Mouse (Mus musculus): Measurements from ENCODE around the gene Rbbp4. TPM values are rescaled to one million over a fixed set of nuclear protein-coding genes. Genes with fewer than 3 reads are reported as not detected.

Rbbp4 gene
- total and polyA plus RNA-seq, 3 experiments = 50.9 to 127 TPM; not detected in 1

DNA sequence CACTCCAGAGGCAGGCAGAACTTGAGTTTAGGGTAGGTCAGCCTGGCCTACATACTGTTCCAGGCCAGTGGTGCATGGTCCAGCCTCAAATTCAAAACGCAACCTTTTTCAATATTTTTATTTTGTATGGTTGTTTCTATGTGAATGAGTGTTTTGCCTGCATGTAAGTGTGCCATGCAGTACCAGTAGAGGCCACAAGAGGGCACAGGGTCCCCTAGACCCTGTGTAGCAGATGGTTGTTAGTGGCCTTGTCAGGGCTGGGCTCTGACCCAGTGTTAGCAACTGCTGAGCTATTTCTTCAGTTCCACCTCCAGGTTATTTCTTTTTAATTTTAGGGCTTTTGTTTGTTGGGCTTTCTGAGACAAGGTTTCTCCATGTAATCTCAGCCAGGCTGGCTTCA lies 15.5 kb upstream of the Rbbp4 start:
- DNase-seq (ENCODE audit: low read depth, low spot score) = peak; percentile 89
- no peak overlapping the region for H3K27ac ChIP-seq (ENCODE audit: control insufficient read depth, low read depth, low read length)
- no peaks in the 10 kb centered on the region for H3K27me3 ChIP-seq (ENCODE audit: control insufficient read depth in 1 of 2, insufficient read depth in 2 of 2, low read length in 2 of 2)
- no peaks in the 10 kb centered on the region for H3K9me3 ChIP-seq (replicated peaks; ENCODE audit: insufficient read depth, low read length)
- H3K4me1 ChIP-seq (ENCODE audit: control insufficient read depth in 1 of 2, insufficient read depth in 2 of 2, low read length in 2 of 2) = peaks cover 3 to 7% of the 10 kb centered on the region in 2 experiments; a peak in 3 of 4 replicates
- no peak overlapping the region for H3K4me3 ChIP-seq (ENCODE audit: control insufficient read depth in 1 of 2, insufficient read depth in 1 of 2, low read depth in 2 of 2, low read length in 2 of 2)
- no peak overlapping the region for H3K9ac ChIP-seq (ENCODE audit: control insufficient read depth, low read depth, low read length, poor library complexity, severe bottlenecking)
- H3K36me3 ChIP-seq (ENCODE audit: control insufficient read depth in 1 of 2, insufficient read depth in 2 of 2, low read length in 2 of 2) = peaks cover 0 to 4% of the 10 kb centered on the region in 2 experiments; a peak in 2 of 4 replicates
- H3K79me2 ChIP-seq (ENCODE audit: control insufficient read depth, insufficient read depth, low read length, poor library complexity) = no peaks in the 10 kb centered on the region
- TF ChIP-seq CHD1 (IDR thresholded peaks at IDR 0.05; ENCODE audit: low read depth, low read length) (no peak), HCFC1 (IDR thresholded peaks at IDR 0.05; ENCODE audit: low read depth, low read length) (no peak), ETS1 (IDR thresholded peaks at IDR 0.05; ENCODE audit: low read depth, low read length) (no peak), BHLHE40 (IDR thresholded peaks at IDR 0.05; ENCODE audit: borderline replicate concordance, low read depth, low read length) (0 out of 2 replicates have a peak, but pooled peaks have one; percentile 19), MEF2A (IDR thresholded peaks at IDR 0.05; ENCODE audit: extremely low read depth, insufficient replicate concordance, low read depth, low read length, poor library complexity, severe bottlenecking) (no peak), TBP (IDR thresholded peaks at IDR 0.05; ENCODE audit: low read depth, low read length) (no peak), POLR2AphosphoS2 (IDR thresholded peaks at IDR 0.05; ENCODE audit: low read length) (no peak), GATA1 (IDR thresholded peaks at IDR 0.05; ENCODE audit: low read depth, low read length) (no peak), USF2 (IDR thresholded peaks at IDR 0.05; ENCODE audit: borderline replicate concordance in 1 of 2, insufficient read depth in 1 of 2, low read depth in 1 of 2, low read length in 2 of 2) (no peak), SMC3 (IDR thresholded peaks at IDR 0.05; ENCODE audit: low read depth, low read length) (peak; percentile 98), JUND (IDR thresholded peaks at IDR 0.05; ENCODE audit: low read depth, low read length) (no peak), CTCF (IDR thresholded peaks at IDR 0.05 in 2 of 3, conservative IDR thresholded peaks at IDR 0.05 in 1 of 3; ENCODE audit: control insufficient read depth in 1 of 3, insufficient read depth in 1 of 3, low read depth in 2 of 3, low read length in 3 of 3, poor library complexity in 1 of 3, severe bottlenecking in 1 of 3) (peak; percentile 84 to 100 (median 93)), ELF1 (IDR thresholded peaks at IDR 0.05; ENCODE audit: low read depth, low read length) (no peak), MXI1 (IDR thresholded peaks at IDR 0.05; ENCODE audit: low read depth, low read length) (no peak), KAT2A (conservative IDR thresholded peaks at IDR 0.05; ENCODE audit: low read depth, low read length) (no peak), E2F4 (IDR thresholded peaks at IDR 0.05; ENCODE audit: borderline replicate concordance, low read depth, low read length) (no peak), TAL1 (IDR thresholded peaks at IDR 0.05; ENCODE audit: low read length) (no peak), MYC (IDR thresholded peaks at IDR 0.05; ENCODE audit: low read depth, low read length) (no peak; the same call in 1 of the 2 replicates), POLR2A (IDR thresholded peaks at IDR 0.05; ENCODE audit: control insufficient read depth in 1 of 2, insufficient read depth in 1 of 2, low read depth in 1 of 2, low read length in 2 of 2, poor library complexity in 1 of 2) (no peak), UBTF (IDR thresholded peaks at IDR 0.05; ENCODE audit: borderline replicate concordance, insufficient read depth, low read depth, low read length) (no peak), RAD21 (IDR thresholded peaks at IDR 0.05; ENCODE audit: low read depth, low read length) (peak; percentile 80), ZC3H11A (IDR thresholded peaks at IDR 0.05; ENCODE audit: low read depth, low read length) (peak; percentile 72), ZNF384 (IDR thresholded peaks at IDR 0.05; ENCODE audit: low read depth, low read length) (no peak), MYB (IDR thresholded peaks at IDR 0.05; ENCODE audit: low read depth, low read length) (no peak), MAZ (IDR thresholded peaks at IDR 0.05; ENCODE audit: low read depth, low read length) (peak; percentile 38; the same call in 1 of the 2 replicates)

Measured in MEL (cell line).